Mouse (Mus musculus): ENCODE results near the gene Gm5798.
"Not testable (repeated sequence)": the region's sequence is repeated elsewhere in the genome, so short reads cannot be mapped to it uniquely, and the experiment has no call there.

The Gm5798 gene

DNA sequence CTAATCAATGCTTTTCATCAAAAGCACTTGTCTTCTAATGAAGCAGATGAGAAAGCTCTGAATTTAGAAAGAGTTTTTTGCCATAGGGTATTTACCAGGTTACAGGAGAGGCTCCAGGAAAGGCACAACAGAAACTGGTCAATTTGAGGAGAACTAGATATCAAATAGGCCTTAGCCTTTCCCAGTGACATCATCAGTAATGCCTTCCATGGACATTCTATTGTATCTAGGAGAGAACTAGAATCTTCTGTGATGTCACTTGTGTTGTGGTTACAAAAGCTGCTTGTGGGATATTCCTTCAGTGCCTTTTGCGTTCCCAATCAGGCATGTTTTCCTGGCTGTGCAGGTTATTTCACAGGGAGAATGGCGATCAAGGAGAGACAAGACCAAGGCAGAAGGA is at the start of gene Gm5798:
Gene Gm5798, plus strand, starts transcription at position 301 of the 400 bp plus-strand sequence.
- DNase-seq (ENCODE audit: extremely low read depth, low read depth, low spot score) = not testable (repeated sequence)

DNA sequence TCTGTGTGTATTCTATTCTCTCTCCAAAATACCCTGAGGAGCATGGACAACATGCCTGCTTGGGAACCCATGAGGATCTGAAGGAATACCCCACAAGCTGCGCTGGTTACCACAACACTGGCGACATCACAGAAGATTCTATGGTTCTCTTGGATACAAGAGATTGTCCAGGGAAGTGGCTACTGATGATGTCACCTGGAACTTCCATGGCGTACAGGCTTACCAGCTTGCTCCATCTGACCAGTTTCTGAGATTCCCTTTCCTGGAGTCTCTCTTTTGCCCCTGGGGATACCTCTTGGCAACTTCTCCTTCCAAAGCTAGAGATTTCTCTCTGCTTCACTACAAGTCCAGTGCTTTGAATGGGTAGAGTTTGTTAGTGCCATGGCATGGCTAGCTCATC is 37.9 kb downstream of the Gm5798 start, which contains the start of gene Gm7945:
Gene Gm7945, minus strand, starts transcription at position 101 of the 400 bp plus-strand sequence.
- DNase-seq (ENCODE audit: extremely low read depth, low read depth, low spot score) = not testable (repeated sequence)

Data from fat pad, adult 2 months (tissue).